Mouse (Mus musculus) small intestine, adult 2 months (tissue): ENCODE measurements around the gene Prkca.

Source experiments
- CTCF ChIP-seq: fragments of 200-500 bp; IDR thresholded peaks from 2 replicates; pipeline ENCODE4 v1.5.1; 2012; ENCODE audit warnings: low read depth, mild to moderate bottlenecking, control low read depth, inconsistent platforms, low read length, moderate library complexity, mixed read lengths; ENCODE audit not compliant: insufficient replicate concordance, insufficient read length; ENCODE audit errors: extremely low read depth
- POLR2A ChIP-seq: fragments of 200-500 bp; IDR thresholded peaks from 2 replicates; pipeline ENCODE4 v1.6.1; 2012; ENCODE audit warnings: low read depth, mild to moderate bottlenecking, control low read depth, inconsistent platforms, low read length, moderate library complexity

DNA sequence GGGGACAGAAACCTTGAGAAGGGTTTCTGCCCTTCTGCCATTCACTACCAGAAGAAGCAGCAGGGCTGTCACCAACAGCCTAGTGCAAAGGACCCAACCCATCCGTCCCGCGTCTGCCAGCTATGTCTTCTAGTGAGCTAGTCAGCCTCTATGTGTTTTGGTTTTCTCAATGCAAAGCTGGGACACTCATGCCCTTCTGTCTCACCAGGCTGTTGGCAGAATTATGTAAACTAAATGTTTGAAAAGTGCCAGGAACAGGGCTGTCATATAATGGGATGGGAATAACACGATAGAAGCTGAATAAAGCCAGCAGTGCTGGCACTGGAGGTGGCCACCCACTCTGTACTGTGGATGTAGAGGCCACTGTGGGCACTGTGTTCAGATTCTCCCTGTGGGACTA lies 393.1 kb downstream of the Prkca start:
- TF ChIP-seq POLR2A = no peak
- no peak for TF ChIP-seq CTCF
